Mouse (Mus musculus) testis, adult 2 months (tissue): Measurements from ENCODE around the gene Diablo.

Experiments
- CTCF ChIP-seq: fragments of 200-500 bp; IDR thresholded peaks from 2 replicates; pipeline ENCODE4 v1.5.1; 2012; ENCODE audit warnings: low read depth, mild to moderate bottlenecking, inconsistent platforms, low read length, moderate library complexity; ENCODE audit not compliant: control insufficient read depth, insufficient read depth, insufficient replicate concordance
- POLR2A ChIP-seq: fragments of 200-500 bp; IDR thresholded peaks from 2 replicates; pipeline ENCODE4 v1.6.1; 2012; ENCODE audit warnings: low read depth, mild to moderate bottlenecking, inconsistent platforms, low read length, moderate library complexity; ENCODE audit not compliant: control insufficient read depth

DNA sequence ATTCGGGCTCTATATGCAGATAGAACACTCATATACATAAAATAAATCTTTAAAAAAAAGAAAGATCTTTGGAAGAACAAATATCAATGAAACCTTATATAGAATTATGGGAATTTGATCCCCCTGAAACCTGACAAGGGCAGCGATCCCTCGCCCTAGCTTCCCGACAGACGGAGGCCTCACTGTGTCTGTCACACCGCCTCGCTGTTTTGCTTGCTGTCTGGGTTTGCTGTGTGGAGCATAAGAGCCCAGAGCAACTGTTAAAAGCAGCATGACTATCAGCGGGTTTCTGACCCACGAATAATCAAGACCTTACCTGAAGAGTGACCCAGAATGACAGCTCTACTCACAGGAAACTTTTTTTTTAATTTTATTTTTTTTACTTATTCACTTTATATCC lies 3.3 kb downstream of the Diablo start:
- TF ChIP-seq CTCF, result no peak
- TF ChIP-seq POLR2A, result no peak
